Mouse (Mus musculus) liver, embryonic 15.5 days (tissue): ENCODE measurements around the gene Gm37240. TPM values are rescaled to one million over a fixed set of nuclear protein-coding genes. Genes with fewer than 3 reads are reported as not detected.
A peak's percentile ranks its signal among the peaks of the same experiment; 100 is the strongest.

Source experiments
- ATAC-seq: fragments of 200-750 bp; cut with Nextera tagmentation; 2 replicates; pipeline ENCODE4 v1.8.0; 2017; ENCODE audit warnings: moderate number of reproducible peaks, mild to moderate bottlenecking, moderate library complexity; ENCODE audit not compliant: insufficient read depth
- H3K27ac ChIP-seq: fragments of 300-500 bp; sonication (generic); replicated peaks from 2 replicates; pipeline ENCODE4 v1.5.1; 2015; ENCODE audit warnings: mild to moderate bottlenecking, inconsistent platforms
- H3K27me3 ChIP-seq: fragments of 300-500 bp; sonication (generic); 2 replicates; pipeline ENCODE4 v1.6.1; 2015; ENCODE audit warnings: mild to moderate bottlenecking, inconsistent platforms
- H3K36me3 ChIP-seq: fragments of 300-500 bp; sonication (generic); replicated peaks from 2 replicates; pipeline ENCODE4 v1.6.1; 2015; ENCODE audit warnings: moderate library complexity, mild to moderate bottlenecking, inconsistent platforms
- H3K4me1 ChIP-seq: fragments of 300-500 bp; sonication (generic); replicated peaks from 2 replicates; pipeline ENCODE4 v1.6.1; 2015; ENCODE audit warnings: inconsistent platforms
- H3K4me2 ChIP-seq: fragments of 300-500 bp; sonication (generic); 2 replicates; pipeline ENCODE4 v1.6.1; 2015; ENCODE audit warnings: moderate library complexity, mild to moderate bottlenecking, inconsistent platforms
- H3K4me3 ChIP-seq: fragments of 300-500 bp; sonication (generic); replicated peaks from 2 replicates; pipeline ENCODE4 v1.5.1; 2015; ENCODE audit warnings: mild to moderate bottlenecking, inconsistent platforms
- H3K9ac ChIP-seq: fragments of 300-500 bp; sonication (generic); 2 replicates; pipeline ENCODE4 v1.6.1; 2015; ENCODE audit warnings: moderate library complexity, mild to moderate bottlenecking, inconsistent platforms
- H3K9me3 ChIP-seq: fragments of 300-500 bp; sonication (generic); replicated peaks from 2 replicates; pipeline ENCODE4 v1.6.1; 2016; ENCODE audit warnings: inconsistent platforms
- WGBS: fragments of 180-500 bp; shearing (Covaris S2); methylation state at CpG from one replicate; pipeline ENCODE4 v1.1.7; 2015; ENCODE audit warnings: mixed read lengths; ENCODE audit not compliant: insufficient replicate concordance; 5-methylcytosine and 5-hydroxymethylcytosine counted together
- polyA plus RNA-seq: library from polyadenylated mRNA; unstranded; fragments of >200 nt; fragmentation: Nextera tagmentation; extraction: Ambion mirVana; gene quantifications from 2 replicates; pipeline ENCODE4 v1.2.1, GENCODE M21; 2015

The Gm37240 gene
- polyA plus RNA-seq, 1 experiment from 2014 or later = 0.24 TPM

DNA sequence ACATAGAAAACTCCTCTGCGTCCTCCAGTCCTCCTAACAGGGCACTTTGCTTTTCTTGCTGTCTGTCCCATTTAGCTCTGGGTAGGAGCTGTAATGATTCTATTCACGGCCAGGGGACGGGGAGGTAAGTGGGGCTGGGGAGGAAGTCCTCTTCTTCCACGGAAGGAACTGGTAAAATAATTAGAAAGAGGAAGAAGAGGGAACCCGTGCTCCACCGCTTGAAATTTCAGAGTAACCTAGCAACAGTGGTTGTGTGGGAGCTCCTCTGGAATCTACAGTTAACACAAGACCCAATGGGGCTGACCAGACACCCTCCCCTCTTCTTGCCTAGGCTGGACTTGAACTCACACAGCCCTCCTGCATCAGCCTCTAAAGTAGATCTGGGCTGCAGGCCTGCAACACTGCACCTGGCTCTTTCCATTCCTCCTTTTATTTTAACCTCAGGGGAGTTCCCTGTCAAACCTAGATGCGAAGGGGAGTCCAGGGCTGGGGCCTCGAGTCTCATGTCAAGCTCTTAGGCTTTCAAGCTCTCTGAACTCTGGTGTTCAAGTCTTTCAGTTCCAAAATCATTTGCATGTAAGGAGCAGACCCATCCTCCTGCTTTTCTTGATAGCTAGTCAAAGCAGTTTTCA is 1201.5 kb downstream of the Gm37240 start:
- 20% methylated on average over 8 of the region's 8 CpGs for WGBS
- no peak overlapping the region for H3K4me3 ChIP-seq
- H3K27ac ChIP-seq = no peak overlapping the region
- no peaks in the 10 kb centered on the region for H3K9me3 ChIP-seq
- H3K4me1 ChIP-seq = no peaks in the 10 kb centered on the region
- H3K4me2 ChIP-seq = no peak overlapping the region
- ATAC-seq = no peak
- H3K9ac ChIP-seq = no peak overlapping the region
- H3K36me3 ChIP-seq = no peaks in the 10 kb centered on the region
- no peaks in the 10 kb centered on the region for H3K27me3 ChIP-seq

GRCm38 (mm10) chr3:84683788-84684187 is 1203.5 kb downstream of the Gm37240 start:
- H3K27ac ChIP-seq = no peak overlapping the region
- no peaks in the 10 kb centered on the region for H3K27me3 ChIP-seq
- no peak overlapping the region for H3K9ac ChIP-seq
- H3K9me3 ChIP-seq = no peaks in the 10 kb centered on the region
- H3K36me3 ChIP-seq = no peaks in the 10 kb centered on the region
- WGBS = 74% methylated on average over 6 of the region's 6 CpGs
- ATAC-seq = no peak
- no peak overlapping the region for H3K4me2 ChIP-seq
- H3K4me3 ChIP-seq = no peak overlapping the region
- H3K4me1 ChIP-seq = no peaks in the 10 kb centered on the region; the same call in 1 of the 2 replicates

DNA sequence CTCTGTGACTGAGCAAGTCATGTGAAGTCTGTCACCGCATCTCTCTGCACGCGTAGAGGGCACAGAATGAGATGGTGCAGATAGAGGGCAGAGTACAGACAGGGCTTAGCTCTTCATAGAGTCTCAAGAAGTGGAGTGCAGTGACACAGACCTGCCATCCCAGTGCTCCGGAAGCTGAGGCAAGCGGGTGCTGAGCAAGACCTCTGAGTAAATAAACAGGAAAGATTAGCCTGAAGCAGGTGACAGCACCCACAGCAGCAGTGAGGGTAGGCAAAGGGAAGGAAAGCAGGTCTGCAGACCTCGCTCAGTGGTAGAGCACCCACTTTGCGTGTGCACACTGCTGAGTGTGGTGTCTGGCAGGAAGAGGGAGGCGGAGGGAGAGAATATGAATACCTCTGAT is 1205.6 kb downstream of the Gm37240 start:
- Histone ChIP-seq H3K36me3 (no peaks in the 10 kb centered on the region), H3K27ac (no peak overlapping the region), H3K27me3 (no peaks in the 10 kb centered on the region), H3K4me3 (no peak overlapping the region), H3K9ac (no peak overlapping the region), H3K4me2 (no peak overlapping the region), H3K4me1 (no peaks in the 10 kb centered on the region; the same call in 1 of the 2 replicates), H3K9me3 (no peaks in the 10 kb centered on the region)
- 49% methylated on average over 8 of the region's 8 CpGs for WGBS
- no peak for ATAC-seq

- H3K27me3 ChIP-seq = no peaks in the 10 kb centered on the region
- H3K4me3 ChIP-seq = no peak overlapping the region
- H3K27ac ChIP-seq = no peak overlapping the region
- H3K4me2 ChIP-seq = no peak overlapping the region
- ATAC-seq = no peak
- H3K36me3 ChIP-seq = no peaks in the 10 kb centered on the region
- no peaks in the 10 kb centered on the region for H3K9me3 ChIP-seq
- 73% methylated on average over 7 of the region's 7 CpGs for WGBS
- H3K9ac ChIP-seq = no peak overlapping the region
- no peaks in the 10 kb centered on the region; the same call in 1 of the 2 replicates for H3K4me1 ChIP-seq
These were observed 1207.3 kb downstream of the Gm37240 start for GRCm38 (mm10) chr3:84680062-84680461.

DNA sequence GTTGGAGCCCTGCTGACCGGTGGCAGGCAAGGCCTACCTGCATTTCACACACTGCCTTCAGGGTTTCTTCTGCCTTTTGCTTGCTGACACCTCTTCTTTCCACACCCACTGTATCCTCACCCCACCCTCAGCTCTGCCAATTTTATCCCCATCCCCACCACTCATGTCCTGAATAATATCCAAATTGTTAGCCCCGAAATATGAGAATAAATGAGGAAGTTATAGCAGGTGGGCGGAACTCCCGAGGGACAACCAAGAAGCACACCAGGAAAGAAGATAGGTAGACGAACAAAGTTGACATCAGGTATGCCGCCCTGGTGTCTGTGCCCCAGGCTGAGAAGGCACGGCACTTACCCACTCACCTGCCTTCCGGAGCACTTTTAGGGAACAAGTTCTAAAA is 1207.8 kb downstream of the Gm37240 start:
- Histone ChIP-seq H3K4me2 (no peak overlapping the region), H3K36me3 (no peaks in the 10 kb centered on the region), H3K9ac (no peak overlapping the region), H3K27me3 (no peaks in the 10 kb centered on the region), H3K4me3 (no peak overlapping the region), H3K4me1 (no peaks in the 10 kb centered on the region; the same call in 1 of the 2 replicates), H3K9me3 (no peaks in the 10 kb centered on the region), H3K27ac (no peak overlapping the region)
- no peak for ATAC-seq
- WGBS = 67% methylated on average over 8 of the region's 8 CpGs

- H3K27ac ChIP-seq = 0 out of 2 replicates have a peak overlapping the region, but pooled peaks have one; percentile 33
- no peaks in the 10 kb centered on the region for H3K27me3 ChIP-seq
- no peaks in the 10 kb centered on the region for H3K36me3 ChIP-seq
- no peaks in the 10 kb centered on the region for H3K9me3 ChIP-seq
- WGBS = 25% methylated on average over 5 of the region's 5 CpGs
- no peak overlapping the region for H3K4me3 ChIP-seq
- H3K9ac ChIP-seq = no peak overlapping the region
- no peaks in the 10 kb centered on the region; the same call in 1 of the 2 replicates for H3K4me1 ChIP-seq
- no peak for ATAC-seq
- no peak overlapping the region for H3K4me2 ChIP-seq
These were observed 1208.4 kb downstream of the Gm37240 start for GRCm38 (mm10) chr3:84678891-84679290.

GRCm38 (mm10) chr3:84675710-84676109 is 1211.6 kb downstream of the Gm37240 start:
- no peak overlapping the region for H3K4me3 ChIP-seq
- H3K4me2 ChIP-seq = no peak overlapping the region
- H3K27ac ChIP-seq = no peak overlapping the region
- H3K27me3 ChIP-seq = no peaks in the 10 kb centered on the region
- no peak overlapping the region for H3K9ac ChIP-seq
- H3K9me3 ChIP-seq = no peaks in the 10 kb centered on the region
- no peaks in the 10 kb centered on the region; the same call in 1 of the 2 replicates for H3K4me1 ChIP-seq
- H3K36me3 ChIP-seq = no peaks in the 10 kb centered on the region
- no peak for ATAC-seq
- 63% methylated on average over 5 of the region's 5 CpGs for WGBS

DNA sequence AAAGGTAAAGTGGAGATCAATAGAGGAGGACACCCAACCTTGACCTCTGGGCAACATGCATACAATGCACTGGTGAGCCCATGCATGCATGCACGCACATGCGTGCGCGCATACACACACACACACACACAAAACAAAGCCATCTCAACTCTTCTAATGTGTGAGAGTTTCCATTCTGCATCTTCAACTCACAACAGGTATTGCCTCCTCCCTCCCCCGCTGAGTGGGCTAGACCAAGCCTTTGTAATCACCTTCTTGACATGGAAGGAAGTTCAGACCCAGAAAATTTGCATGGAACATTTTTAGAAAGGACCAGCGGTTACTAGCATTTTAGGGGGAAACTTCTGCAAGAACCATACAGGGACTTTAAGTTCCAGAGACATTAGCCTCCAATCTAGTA is 1213.8 kb downstream of the Gm37240 start:
- no peak overlapping the region for H3K4me3 ChIP-seq
- no peaks in the 10 kb centered on the region for H3K36me3 ChIP-seq
- WGBS = 81% methylated on average over 6 of the region's 6 CpGs
- H3K4me2 ChIP-seq = no peak overlapping the region
- H3K9me3 ChIP-seq = no peaks in the 10 kb centered on the region
- H3K27me3 ChIP-seq = no peaks in the 10 kb centered on the region
- H3K4me1 ChIP-seq = no peaks in the 10 kb centered on the region
- ATAC-seq = no peak
- no peak overlapping the region for H3K27ac ChIP-seq
- H3K9ac ChIP-seq = no peak overlapping the region

GRCm38 (mm10) chr3:84672136-84672535 is 1215.2 kb downstream of the Gm37240 start:
- Histone ChIP-seq H3K27ac (no peak overlapping the region), H3K27me3 (peaks cover 8% of the 10 kb centered on the region), H3K9ac (no peak overlapping the region), H3K4me2 (no peak overlapping the region), H3K4me3 (no peak overlapping the region), H3K9me3 (no peaks in the 10 kb centered on the region), H3K36me3 (no peaks in the 10 kb centered on the region), H3K4me1 (no peaks in the 10 kb centered on the region)
- 78% methylated on average over 12 of the region's 12 CpGs for WGBS
- ATAC-seq = no peak

DNA sequence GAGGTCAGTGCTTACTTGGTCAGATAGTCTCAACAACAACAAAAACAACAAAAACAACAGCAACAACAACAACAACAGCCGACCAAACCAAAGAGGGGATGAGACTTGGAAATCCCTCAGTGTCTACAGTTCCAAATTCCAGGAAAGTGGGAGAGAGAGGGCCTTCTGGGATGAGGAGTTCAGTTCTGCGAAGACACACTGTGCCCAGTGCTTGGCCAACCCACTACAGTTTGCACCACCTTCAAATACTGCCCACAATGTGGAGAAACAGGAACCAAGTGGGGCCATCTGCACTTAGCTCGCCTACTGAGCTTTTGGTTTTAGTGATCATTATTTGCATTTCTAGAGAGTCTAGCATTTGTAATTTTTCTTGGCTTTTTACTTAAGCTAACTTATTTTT is 1218.4 kb downstream of the Gm37240 start:
- peaks cover 36% of the 10 kb centered on the region for H3K27me3 ChIP-seq
- H3K4me2 ChIP-seq = 0 out of 2 replicates have a peak overlapping the region, but pooled peaks have one; percentile 11
- WGBS = 49% methylated on average over 3 of the region's 3 CpGs
- no peaks in the 10 kb centered on the region for H3K9me3 ChIP-seq
- H3K9ac ChIP-seq = no peak overlapping the region
- no peak for ATAC-seq
- no peaks in the 10 kb centered on the region; the same call in 1 of the 2 replicates for H3K4me1 ChIP-seq
- H3K36me3 ChIP-seq = no peaks in the 10 kb centered on the region
- H3K27ac ChIP-seq = no peak overlapping the region
- no peak overlapping the region for H3K4me3 ChIP-seq

GRCm38 (mm10) chr3:84665255-84666073 is 1221.9 kb downstream of the Gm37240 start:
- Histone ChIP-seq H3K4me3 (no peak overlapping the region), H3K9ac (no peak overlapping the region), H3K27ac (no peak overlapping the region), H3K27me3 (peaks cover 40% of the 10 kb centered on the region), H3K36me3 (no peaks in the 10 kb centered on the region), H3K4me1 (no peaks in the 10 kb centered on the region; the same call in 1 of the 2 replicates), H3K9me3 (no peaks in the 10 kb centered on the region), H3K4me2 (peak overlapping the region; percentile 56)
- 14% methylated on average over 21 of the region's 21 CpGs for WGBS
- ATAC-seq = no peak
